In genomic region chr3:152483800-152484199, GRCm38 (mm10) we compare ENCODE assay signal across 9 mouse cellular contexts.
DNase-seq lines count a peak whose midpoint lies in the region; ATAC-seq and TF ChIP-seq lines count a peak whose summit lies in the region.
"Had no signal": no experiment of that assay in that cellular context is flagged by ENCODE, and none has a peak within 500 bp of the region (broad histone marks: within the 10 kb centered on the region; RNA-seq: fewer than 3 reads in every experiment).

No protein-coding gene starts in this region.

- no peak for TF ChIP-seq POLR2A in kidney, adult 2 months (IDR thresholded peaks at IDR 0.05; ENCODE audit: low read depth, low read length)

- H3K9ac ChIP-seq in kidney, embryonic 16.5 days (replicated peaks; ENCODE audit: low read length) = 0 out of 2 replicates have a peak overlapping the region, but pooled peaks have one; percentile 22
- H3K9ac ChIP-seq in embryonic facial prominence, embryonic 12.5 days = no peak overlapping the region
- no peak overlapping the region for H3K9ac ChIP-seq in forebrain, postnatal 0 days
- no peak overlapping the region for H3K9ac ChIP-seq in midbrain, embryonic 14.5 days (replicated peaks; ENCODE audit: low read length)

- H3K9me3 ChIP-seq in kidney, embryonic 16.5 days (ENCODE audit: low read length) = 0 out of 2 replicates have a peak, but pooled peaks cover 4% of the 10 kb centered on the region
- no peaks in the 10 kb centered on the region for H3K9me3 ChIP-seq in embryonic facial prominence, embryonic 12.5 days
- no peaks in the 10 kb centered on the region for H3K9me3 ChIP-seq in forebrain, postnatal 0 days (ENCODE audit: low read length)
- no peaks in the 10 kb centered on the region for H3K9me3 ChIP-seq in midbrain, embryonic 14.5 days (ENCODE audit: control insufficient read depth, low read length)

- peak overlapping the region; percentile 73 for H3K27ac ChIP-seq in kidney, embryonic 16.5 days (ENCODE audit: low read length)
- H3K27ac ChIP-seq in embryonic facial prominence, embryonic 12.5 days = peak overlapping the region; percentile 65; the same call in 1 of the 2 replicates
- H3K27ac ChIP-seq in forebrain, postnatal 0 days (ENCODE audit: low read depth, low read length) = peak overlapping the region; percentile 54; the same call in 1 of the 2 replicates
- H3K27ac ChIP-seq in midbrain, embryonic 14.5 days (replicated peaks; ENCODE audit: low read depth, low read length) = peak overlapping the region; percentile 60; the same call in 1 of the 2 replicates
- no peak overlapping the region for H3K27ac ChIP-seq in kidney, adult 2 months (ENCODE audit: insufficient read depth, low read depth, low read length)

- no peaks in the 10 kb centered on the region for H3K27me3 ChIP-seq in kidney, embryonic 16.5 days (ENCODE audit: insufficient read depth, low read length)
- H3K27me3 ChIP-seq in embryonic facial prominence, embryonic 12.5 days = no peaks in the 10 kb centered on the region
- H3K27me3 ChIP-seq in forebrain, postnatal 0 days (ENCODE audit: insufficient read depth, low read length) = no peaks in the 10 kb centered on the region
- H3K27me3 ChIP-seq in midbrain, embryonic 14.5 days (ENCODE audit: control insufficient read depth, insufficient read depth, low read length) = no peaks in the 10 kb centered on the region
- H3K27me3 ChIP-seq in kidney, adult 2 months (replicated peaks; ENCODE audit: control insufficient read depth, insufficient read depth, low read length) = no peaks in the 10 kb centered on the region

- no peaks in the 10 kb centered on the region for H3K36me3 ChIP-seq in kidney, embryonic 16.5 days (ENCODE audit: insufficient read depth, low read length)
- H3K36me3 ChIP-seq in embryonic facial prominence, embryonic 12.5 days = no peaks in the 10 kb centered on the region
- H3K36me3 ChIP-seq in forebrain, postnatal 0 days (ENCODE audit: insufficient read depth) = no peaks in the 10 kb centered on the region
- H3K36me3 ChIP-seq in midbrain, embryonic 14.5 days (ENCODE audit: control insufficient read depth, insufficient read depth, low read length) = no peaks in the 10 kb centered on the region
- H3K36me3 ChIP-seq in kidney, adult 2 months (ENCODE audit: control insufficient read depth, insufficient read depth, low read length) = no peaks in the 10 kb centered on the region

- H3K4me3 ChIP-seq in kidney, embryonic 16.5 days (ENCODE audit: low read length) = no peak overlapping the region
- H3K4me3 ChIP-seq in embryonic facial prominence, embryonic 12.5 days = no peak overlapping the region
- no peak overlapping the region for H3K4me3 ChIP-seq in forebrain, postnatal 0 days (ENCODE audit: low read depth, low read length)
- H3K4me3 ChIP-seq in midbrain, embryonic 14.5 days (replicated peaks; ENCODE audit: low read depth, low read length) = no peak overlapping the region
- H3K4me3 ChIP-seq in kidney, adult 2 months (ENCODE audit: insufficient read depth, low read depth, low read length) = no peak overlapping the region

- ATAC-seq in kidney, embryonic 16.5 days (ENCODE audit: low FRiP score, low TSS enrichment) = no peak
- no peak for ATAC-seq in embryonic facial prominence, embryonic 12.5 days (ENCODE audit: insufficient number of reproducible peaks, insufficient read depth, low FRiP score, low TSS enrichment)
- peak; percentile 55 for ATAC-seq in forebrain, postnatal 0 days
- no peak for ATAC-seq in midbrain, embryonic 14.5 days (ENCODE audit: low FRiP score, low TSS enrichment)
- ATAC-seq in CD4-positive, CD25-positive, alpha-beta regulatory T cell, adult 4 months = no peak

- peaks cover 19% of the 10 kb centered on the region for H3K4me1 ChIP-seq in kidney, embryonic 16.5 days (ENCODE audit: insufficient read depth, low read length)
- H3K4me1 ChIP-seq in embryonic facial prominence, embryonic 12.5 days = peaks cover 19% of the 10 kb centered on the region
- H3K4me1 ChIP-seq in forebrain, postnatal 0 days (ENCODE audit: insufficient read depth) = no peaks in the 10 kb centered on the region; the same call in 1 of the 2 replicates
- H3K4me1 ChIP-seq in midbrain, embryonic 14.5 days (ENCODE audit: control insufficient read depth, insufficient read depth, low read length) = 0 out of 2 replicates have a peak, but pooled peaks cover 5% of the 10 kb centered on the region
- no peaks in the 10 kb centered on the region for H3K4me1 ChIP-seq in kidney, adult 2 months (ENCODE audit: control insufficient read depth, insufficient read depth, low read length)

- TF ChIP-seq CTCF in forebrain, postnatal 0 days (IDR thresholded peaks at IDR 0.05; ENCODE audit: low read depth) = no peak
- no peak for TF ChIP-seq CTCF in kidney, adult 2 months (conservative IDR thresholded peaks at IDR 0.05; ENCODE audit: insufficient read depth, insufficient read length, low read depth, low read length)

- DNase-seq in kidney, adult 11 months = no peak
- no peak for DNase-seq in forebrain, postnatal 0 days
- DNase-seq in midbrain, embryonic 14.5 days = no peak
- DNase-seq in adrenal gland, postnatal 14 days = no peak
- no peak for DNase-seq in kidney, adult 2 months
- DNase-seq: layer of hippocampus, postnatal 36 days had no signal

- WGBS in kidney, embryonic 16.5 days = 41% methylated on average over 7 of the region's 7 CpGs
- WGBS in embryonic facial prominence, embryonic 12.5 days = 40% methylated on average over 7 of the region's 7 CpGs
- 34% methylated on average over 7 of the region's 7 CpGs for WGBS in forebrain, postnatal 0 days
- WGBS in midbrain, embryonic 14.5 days = 56% methylated on average over 7 of the region's 7 CpGs
- WGBS in kidney, adult 2 months = 42% methylated on average over 7 of the region's 7 CpGs

- H3K4me2 ChIP-seq in kidney, embryonic 16.5 days (replicated peaks; ENCODE audit: low read depth, low read length) = no peak overlapping the region
- no peak overlapping the region for H3K4me2 ChIP-seq in embryonic facial prominence, embryonic 12.5 days (replicated peaks)
- H3K4me2 ChIP-seq in forebrain, postnatal 0 days (ENCODE audit: low read depth) = no peak overlapping the region
- H3K4me2 ChIP-seq in midbrain, embryonic 14.5 days (ENCODE audit: low read length) = no peak overlapping the region
